Mouse (Mus musculus) heart, adult 9 months (tissue): ENCODE data around the gene Hes1.

ENCODE experiments used
- DNase-seq, 2 experiments: peaks; one replicate each; pipeline ENCODE4 v3.0.0; 2022; ENCODE audit warnings: low spot score in 2 of 2

The Hes1 gene

DNA sequence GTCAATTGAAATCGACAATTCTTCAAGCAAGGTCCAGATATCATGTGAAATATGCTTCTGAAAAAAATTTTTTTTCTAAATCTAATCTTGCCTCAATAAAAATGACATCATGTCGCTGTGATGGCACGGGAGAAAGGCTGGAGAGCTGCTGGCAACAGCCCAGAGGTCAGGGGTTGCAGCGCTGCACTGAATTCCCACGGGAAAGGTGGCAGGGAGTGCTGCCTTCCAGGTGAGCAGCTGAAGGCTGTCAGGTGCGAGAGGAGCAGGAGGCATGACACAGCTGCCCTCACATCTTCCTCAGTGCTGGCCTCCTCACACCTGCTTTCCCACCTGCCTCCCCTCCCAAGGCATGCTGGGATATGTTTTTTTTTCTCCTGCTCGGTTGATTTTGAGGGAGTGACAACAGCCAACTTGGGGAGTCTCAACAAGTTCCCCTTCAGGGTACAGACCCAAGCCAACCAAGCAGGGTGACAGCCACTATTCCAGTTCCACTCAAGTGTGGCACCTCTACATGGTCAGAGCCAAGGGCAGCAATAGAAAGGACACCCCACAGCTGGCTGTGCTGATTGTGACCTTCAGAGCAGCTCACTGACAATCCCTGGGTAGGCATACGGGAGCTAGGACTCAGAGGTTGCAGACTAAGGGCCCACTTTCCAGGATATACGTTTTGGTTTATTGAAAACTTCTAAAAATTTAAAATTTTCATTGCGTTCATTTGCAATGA lies 13.3 kb upstream of the Hes1 start:
- DNase-seq: no peak

DNA sequence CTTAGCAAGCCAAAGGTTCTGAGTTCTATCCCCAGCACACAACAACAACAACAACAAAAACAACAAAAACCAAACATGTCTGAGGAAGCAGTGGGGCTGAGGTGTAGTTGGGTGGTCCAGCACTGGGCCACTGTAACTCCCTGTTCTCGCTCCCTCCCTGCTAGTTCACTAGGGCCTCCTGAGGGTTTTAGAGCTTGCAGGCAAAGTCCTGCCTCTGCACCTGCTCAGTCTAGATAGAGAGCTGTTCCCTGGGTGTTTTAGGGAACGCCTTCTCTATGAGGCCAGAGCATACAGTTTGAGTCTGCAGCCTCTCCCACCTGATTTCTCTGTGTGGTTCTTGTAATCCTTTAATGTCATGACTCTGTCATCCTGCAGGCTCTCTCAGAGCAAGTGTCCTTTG lies 11.9 kb upstream of the Hes1 start:
- no peak for DNase-seq

DNA sequence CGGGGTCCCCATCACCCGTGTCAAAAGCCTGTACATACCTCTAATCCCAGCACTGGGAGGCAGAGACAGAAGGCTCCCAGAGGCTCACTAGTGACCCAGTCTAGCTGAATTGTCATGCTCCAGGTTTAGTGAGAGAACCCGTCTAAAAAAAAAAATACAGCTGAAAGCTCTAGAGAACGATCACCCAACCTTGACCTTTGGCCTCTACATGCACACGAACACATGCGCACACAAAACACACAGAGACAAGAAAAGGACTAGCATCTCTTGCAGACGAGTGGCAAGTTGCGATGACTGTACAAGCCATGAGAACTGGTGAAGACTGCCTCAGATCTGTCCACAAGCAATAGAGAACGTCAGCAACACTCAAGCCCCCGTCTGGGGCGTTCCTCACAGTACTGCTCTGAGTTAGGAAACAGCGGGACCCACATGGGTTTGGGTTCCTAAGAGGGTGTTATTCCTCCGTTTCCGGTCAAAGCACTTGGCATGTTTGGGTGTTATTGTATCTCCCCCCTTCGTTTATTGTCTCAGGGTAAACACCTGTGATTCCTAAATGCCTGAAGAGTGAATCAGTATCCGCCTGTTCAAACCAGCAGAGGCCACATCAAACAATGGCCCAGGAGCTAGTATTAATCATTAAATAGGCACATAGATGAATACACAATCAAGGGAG lies 11.2 kb upstream of the Hes1 start:
- DNase-seq: peak in 1 of 2 experiments; percentile 10

DNA sequence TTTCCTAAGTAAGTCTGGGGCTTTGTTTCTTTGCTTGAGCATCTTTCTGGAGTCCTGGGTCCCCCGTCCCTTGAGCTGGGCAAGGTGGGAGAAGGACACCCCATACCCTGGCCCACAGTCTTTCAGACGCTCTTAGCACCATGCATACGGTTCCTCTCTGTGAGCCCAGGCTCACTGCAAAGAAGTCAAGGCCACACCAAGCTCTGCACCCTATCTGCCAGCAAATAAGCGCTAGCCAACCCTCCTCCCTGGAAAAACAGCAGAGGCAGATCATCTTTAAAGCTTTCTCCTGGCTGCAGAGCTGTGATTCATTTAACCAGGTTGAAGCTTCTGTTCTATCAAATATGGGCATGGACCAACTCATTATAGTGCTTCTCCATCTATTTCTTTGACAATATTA lies 9.6 kb upstream of the Hes1 start:
- no peak for DNase-seq

DNA sequence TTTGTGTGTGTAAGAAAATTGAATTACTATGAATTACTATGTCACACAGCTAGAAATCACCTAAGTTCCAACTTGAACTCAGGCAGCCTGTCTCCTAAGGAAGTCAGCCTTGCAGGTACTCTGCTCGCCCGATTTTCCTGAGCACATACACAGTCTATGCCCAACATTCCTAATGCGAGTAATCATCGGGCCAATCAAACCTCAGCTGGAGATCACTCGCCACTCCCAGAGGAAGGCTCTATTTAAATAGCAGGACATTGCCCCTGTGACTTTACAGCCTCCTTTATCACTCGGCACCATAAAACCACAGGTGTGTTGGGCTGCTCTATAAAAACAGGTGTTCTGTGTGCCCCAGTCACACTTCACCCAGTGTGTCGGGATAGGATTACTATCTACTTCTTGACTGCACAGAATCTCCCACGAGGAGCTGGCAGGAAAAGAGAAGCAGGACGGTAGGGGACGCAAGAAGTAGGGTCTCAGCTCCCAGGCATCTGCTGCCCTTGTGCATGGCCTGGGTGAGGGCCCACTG lies 8.8 kb upstream of the Hes1 start:
- no peak for DNase-seq

DNA sequence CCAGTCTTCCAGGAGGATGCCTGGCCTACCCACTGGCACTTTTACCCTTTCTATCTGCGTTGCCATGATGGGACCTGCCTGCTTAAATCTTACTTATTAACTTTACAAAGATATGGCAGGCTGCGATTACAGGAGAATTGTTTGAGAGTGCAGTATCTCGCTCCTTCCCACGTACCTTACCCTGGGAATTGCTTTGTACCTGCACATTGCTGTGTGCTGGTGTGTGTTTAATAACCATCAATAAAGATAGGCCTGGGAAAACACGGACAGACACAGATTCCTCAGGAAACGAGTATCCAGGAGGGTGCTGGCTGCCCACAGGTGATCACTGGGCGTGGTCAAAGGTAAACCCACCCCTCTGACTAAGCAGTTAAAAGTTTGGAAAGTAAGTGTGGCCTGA lies 8.3 kb upstream of the Hes1 start:
- DNase-seq: no peak

DNA sequence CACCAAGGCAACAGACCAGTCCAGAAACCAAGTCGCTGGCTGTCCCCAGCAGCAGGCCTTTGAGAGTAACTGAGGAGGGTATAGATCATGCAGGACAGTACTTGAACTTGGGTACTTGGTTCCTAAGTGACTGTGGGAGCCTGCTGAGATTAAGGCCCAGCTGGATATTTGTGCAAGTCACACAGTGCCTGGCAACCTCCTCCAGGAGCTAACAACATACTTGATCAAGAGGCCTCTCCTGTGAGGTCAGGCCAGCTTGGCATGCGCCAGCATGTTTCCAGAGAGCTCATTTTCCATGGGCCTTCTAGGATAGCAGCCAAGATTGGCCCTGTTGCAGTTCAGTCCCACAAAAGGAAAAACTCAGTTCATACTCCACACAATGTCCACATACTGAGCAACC lies 7.3 kb upstream of the Hes1 start:
- peak; percentile 75 to 81 for DNase-seq

DNA sequence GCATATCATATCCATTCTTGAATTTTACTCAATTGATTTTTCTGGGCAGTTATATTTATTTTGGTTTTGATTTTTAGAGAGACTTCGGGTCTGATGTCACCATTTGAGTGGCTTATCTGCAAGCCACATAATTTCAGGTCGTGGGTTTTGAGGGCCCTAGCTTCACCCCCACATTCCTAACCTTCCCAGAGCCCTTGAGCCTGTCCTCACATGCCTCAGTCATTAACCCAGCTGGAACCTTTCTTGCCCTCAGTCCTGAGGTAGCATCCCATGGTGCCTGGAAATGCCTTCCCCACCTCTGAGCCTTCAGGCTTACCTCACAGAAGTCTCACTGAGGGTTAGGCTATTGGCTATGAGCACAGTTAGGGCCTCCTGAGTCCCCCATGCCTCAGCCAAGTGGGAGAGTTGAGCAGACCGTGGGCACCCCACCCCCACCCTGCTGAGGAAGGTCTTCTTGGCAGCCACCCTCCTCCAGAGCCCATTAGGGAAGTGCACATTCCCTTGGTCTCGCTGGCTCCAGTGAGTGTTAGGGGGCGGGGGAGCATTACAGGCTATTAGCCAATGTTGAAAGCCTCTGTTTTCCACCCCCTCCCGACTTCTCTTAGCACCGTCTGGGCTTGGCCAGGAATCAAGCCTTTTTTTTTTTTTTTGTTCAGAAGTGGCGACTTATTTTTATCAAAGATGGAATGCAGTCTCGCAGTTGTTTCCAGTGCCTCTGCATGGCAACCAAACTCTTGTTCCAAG lies 5.0 kb upstream of the Hes1 start:
- DNase-seq: peak; percentile 77 to 84

DNA sequence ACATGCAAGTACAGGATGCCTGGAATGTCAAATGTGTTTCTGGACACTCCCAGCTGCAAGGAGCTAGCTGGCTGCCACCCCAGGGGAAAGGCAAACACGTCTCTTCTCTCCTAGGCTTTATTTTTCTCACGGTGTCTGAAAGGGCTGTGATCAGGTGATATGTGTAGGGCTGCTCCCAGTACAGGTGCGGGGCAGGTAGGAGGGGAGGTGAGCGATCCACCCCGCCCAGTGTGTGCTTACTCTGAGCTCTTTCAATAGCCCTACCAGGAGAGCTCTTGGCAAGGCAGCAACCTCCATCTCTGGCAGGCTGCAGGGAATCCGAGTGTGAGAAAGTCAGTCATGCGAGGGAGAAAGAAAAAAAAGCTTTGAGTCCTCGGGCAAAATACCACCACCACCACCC lies 3.8 kb upstream of the Hes1 start:
- DNase-seq: peak; percentile 27 to 49

DNA sequence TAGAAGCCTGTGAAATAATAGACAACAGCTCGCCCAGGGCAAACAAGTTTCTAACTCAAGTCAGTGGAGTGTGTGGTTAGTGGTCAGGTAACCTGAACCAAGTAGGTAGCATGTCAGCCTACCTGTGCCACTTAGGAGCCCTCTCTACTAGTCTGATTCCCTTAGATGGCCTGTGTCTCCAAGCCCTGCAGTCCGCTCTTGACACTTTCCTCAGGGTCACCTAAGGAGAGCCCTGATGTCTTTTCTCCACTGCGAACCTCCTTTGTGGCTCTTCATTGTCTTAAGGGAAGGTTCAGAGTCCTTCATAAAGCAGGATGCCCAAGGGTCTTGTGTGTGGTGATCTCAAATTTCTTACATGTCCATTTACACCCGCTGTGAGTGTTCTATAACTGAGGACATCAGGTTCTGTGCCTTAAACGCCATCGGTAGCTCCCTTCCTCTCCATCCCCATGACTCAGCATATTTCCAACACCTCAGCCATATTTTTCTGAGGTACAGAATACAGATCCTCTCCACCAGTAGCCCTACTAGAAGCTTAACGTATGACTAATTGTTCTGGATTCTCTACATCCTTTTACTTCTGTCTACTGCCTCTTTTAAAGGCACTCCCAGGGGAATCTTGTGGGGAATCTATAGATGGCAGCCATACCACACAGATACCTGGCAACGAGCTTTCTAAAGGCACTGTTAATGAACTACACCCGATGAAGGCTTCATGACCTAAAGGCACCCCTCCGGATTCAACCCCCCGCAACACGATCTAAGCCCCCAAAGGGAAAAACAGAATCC lies 1.7 kb upstream of the Hes1 start:
- DNase-seq: peak in 1 of 2 experiments; percentile 22

DNA sequence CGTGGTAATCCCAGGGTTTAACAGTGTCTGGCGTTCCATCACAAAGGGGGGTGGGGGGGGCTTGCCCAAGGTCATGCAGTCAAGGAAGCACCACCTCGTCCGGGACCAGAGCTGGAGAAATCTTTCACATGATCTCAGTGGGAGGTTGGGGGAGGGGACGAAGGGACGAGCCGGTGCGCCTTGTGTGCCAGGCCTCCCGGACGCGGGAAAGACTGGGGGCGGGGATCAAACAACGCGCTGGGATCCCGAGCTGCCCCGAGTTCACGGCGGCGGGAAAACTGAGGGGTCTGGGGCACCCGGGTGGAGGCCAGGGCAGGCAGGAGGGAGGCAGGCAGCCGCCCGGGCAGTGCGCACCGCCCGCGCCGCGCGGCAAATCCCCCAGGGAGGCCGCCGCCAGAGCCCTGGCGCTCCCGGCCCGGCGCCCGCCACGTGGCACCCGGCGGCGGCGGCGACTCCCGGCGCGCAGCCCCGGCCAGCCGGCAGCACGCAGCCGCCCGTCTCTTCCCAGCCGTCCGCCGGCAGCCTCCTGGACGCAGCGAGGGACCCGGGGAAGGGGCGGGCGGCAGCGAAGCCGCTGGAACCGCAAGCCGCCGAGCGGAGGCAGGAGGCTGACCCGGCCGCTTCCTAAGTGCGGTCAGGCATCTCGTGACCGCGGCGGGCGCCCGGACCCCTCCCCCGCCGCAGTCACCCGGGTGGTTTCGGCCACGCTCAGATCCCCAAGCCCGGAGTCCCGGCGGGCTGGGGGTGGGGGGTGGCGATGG lies 883 bp upstream of the Hes1 start:
- peak; percentile 77 to 79 for DNase-seq

DNA sequence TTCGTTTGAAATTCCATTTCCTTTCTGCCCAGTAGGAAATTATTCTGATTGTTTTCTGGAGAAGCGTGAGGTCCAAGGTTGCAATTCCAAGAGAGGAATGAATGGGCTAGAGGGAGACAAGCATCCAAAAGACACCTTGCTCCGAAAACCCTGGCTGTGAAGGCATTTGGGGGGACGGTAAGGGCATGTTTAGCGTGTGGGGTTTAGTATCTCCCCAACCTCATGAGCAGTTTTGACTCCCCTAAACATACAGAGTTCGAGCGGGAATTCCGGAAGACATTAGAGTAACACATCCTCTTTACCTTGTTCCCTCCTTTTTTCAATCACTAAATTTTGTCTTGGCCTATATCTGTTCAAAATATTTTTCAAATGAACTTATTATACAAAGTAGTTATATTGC lies 429 bp downstream of the Hes1 start:
- peak in 1 of 2 experiments; percentile 24 for DNase-seq

DNA sequence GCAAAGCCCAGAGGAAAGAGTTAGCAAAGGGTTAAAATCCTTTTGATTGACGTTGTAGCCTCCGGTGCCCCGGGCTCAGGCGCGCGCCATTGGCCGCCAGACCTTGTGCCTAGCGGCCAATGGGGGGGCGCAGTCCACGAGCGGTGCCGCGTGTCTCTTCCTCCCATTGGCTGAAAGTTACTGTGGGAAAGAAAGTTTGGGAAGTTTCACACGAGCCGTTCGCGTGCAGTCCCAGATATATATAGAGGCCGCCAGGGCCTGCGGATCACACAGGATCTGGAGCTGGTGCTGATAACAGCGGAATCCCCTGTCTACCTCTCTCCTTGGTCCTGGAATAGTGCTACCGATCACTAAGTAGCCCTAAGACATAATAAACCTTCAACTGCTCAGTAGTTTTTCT lies 893 bp downstream of the Hes1 start:
- DNase-seq: peak; percentile 98 to 99

DNA sequence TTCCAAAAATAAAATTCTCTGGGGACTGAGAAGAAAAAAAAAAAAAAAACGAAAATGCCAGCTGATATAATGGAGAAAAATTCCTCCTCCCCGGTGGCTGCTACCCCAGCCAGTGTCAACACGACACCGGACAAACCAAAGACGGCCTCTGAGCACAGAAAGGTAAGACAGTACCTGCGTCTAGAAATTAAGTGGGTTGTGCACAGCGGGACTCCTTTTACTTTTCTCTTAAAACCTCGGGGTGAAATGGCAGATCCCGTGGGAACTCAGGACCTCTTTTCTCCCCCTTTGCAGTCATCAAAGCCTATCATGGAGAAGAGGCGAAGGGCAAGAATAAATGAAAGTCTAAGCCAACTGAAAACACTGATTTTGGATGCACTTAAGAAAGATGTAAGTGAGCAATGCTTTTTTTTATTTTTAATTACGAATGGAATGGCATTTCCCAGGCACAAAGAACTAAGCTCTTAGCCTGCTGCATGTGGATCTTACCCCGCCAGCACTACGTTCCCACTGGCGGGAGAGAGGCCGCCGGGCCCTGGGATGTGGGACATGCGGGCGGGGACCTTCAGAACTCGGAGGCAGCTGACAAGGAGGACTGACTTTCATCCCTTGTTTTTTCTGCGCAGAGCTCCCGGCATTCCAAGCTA lies 1.5 kb downstream of the Hes1 start:
- peak in 1 of 2 experiments; percentile 40 for DNase-seq

DNA sequence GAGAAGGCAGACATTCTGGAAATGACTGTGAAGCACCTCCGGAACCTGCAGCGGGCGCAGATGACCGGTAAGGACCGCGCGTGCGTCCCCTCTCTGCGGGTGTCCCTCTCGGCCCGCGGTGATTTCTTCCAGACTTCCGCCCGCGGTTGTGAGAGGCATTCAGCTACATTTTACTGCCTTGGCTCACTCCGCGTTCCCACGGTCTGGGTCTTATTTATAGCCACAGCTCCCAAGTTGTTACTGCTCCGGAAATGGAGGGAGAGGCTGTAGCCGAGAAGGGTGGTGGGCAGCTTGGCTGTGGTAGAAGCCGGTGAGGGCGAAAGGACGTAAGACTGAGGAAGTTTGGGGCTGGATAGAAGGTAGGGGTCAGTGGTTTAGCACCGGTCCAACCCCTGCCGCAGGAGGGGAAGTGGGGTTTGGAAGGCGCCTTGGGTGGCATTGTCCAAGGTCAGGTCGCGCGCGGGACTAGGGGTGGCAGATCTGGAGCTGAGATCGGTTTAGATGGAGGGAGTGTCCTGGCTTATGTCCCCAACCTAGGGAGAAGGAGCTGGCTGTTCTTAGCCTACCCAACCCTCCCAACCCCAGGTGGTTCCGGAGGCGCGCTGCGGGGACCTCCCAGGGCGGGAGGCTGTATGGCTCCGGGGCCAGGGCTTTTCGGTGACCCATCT lies 2.1 kb downstream of the Hes1 start:
- DNase-seq: peak; percentile 68 to 77

DNA sequence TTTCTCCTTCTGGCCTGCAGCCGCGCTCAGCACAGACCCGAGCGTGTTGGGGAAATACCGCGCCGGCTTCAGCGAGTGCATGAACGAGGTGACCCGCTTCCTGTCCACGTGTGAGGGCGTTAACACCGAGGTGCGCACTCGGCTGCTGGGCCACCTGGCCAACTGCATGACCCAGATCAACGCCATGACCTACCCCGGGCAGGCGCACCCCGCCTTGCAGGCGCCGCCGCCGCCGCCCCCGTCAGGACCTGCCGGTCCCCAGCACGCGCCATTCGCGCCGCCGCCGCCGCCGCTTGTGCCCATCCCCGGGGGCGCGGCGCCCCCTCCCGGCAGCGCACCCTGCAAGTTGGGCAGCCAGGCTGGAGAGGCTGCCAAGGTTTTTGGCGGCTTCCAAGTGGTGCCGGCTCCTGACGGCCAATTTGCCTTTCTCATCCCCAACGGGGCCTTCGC lies 2.7 kb downstream of the Hes1 start:
- peak; percentile 87 to 89 for DNase-seq

DNA sequence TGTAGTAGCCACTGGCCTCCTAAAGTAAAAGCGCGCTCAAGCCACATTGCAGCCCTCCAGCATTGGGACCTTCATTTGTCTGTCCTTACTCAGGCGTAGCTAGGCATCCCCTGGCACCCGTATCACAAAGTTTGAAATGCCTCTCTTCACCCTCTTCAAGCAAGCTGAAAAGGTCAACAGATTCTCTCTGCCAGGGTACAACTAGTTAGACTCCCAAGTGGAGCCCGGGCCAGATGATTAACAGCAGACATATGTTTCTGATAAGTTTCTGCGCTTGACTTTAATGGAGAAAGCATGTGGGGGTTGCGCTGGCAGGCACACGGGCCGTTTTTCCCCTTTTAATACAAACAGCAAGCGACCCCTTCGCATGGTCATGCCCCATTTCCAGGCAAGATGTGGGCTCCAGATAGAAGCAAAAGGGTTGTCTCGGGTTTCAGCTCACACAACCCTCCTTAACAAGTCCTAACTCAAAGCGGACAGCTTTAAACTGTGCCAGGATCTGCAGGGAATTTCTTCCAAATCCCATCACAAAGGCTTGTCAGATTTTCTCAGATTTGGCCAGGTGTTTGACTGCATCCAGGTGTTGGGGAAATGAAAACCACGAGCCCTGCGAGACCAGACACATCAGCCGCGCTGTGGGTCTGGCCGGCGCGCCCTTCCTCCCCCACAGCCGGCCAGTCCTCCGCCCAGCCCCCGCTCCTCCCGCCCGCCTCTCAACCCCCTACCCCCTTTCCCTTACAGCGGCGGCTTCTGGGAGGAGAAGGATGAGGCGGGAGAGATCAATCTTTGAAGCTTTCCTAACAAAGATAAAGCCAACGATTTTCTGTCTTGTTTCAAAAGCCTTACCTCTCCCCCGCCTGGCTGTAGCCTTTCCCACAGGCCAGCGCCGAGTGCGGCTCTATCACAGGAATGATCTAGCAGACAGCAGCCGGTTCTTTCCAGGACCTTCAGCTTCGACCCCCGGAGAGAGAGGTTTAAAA lies 4.1 kb downstream of the Hes1 start:
- DNase-seq: peak; percentile 31 to 40

DNA sequence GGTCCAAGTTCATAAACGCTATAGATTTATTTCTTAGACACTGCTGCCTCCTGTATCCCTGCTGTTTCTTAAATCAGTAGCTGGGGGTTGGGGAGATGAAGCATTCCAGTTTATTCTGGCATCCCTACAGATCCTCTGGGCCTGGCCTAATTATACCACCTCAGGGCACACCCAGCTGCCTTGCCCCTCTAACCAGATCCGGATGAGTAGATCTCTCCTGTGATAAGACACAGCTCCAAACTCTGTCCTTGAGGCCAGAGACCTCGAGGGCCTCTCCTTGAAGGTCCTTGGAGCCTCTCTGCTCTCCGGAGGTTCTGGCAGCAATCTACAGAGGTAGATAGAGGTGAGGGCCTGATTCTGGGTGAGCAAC lies 5.4 kb downstream of the Hes1 start:
- peak; percentile 43 to 47 for DNase-seq
